Mouse (Mus musculus): ENCODE results near the gene Cd24a. TPM values are rescaled to one million over a fixed set of nuclear protein-coding genes. Genes with fewer than 3 reads are reported as not detected.
A peak's percentile ranks its signal among the peaks of the same experiment; 100 is the strongest.

Gene Cd24a
- polyA plus RNA-seq, 1 experiment from 2014 or later: 838 TPM

- ATAC-seq (ENCODE audit: insufficient number of reproducible peaks, low FRiP score, low TSS enrichment, low read depth) (no peak), DNase-seq (ENCODE audit: low spot score) (no peak)
- Histone ChIP-seq H3K36me3 (ENCODE audit: control insufficient read depth, insufficient read depth, low read length) (no peaks in the 10 kb centered on the region), H3K4me2 (ENCODE audit: low read depth, severe bottlenecking) (no peak overlapping the region), H3K9me3 (ENCODE audit: control insufficient read depth, low read length) (no peaks in the 10 kb centered on the region; the same call in 1 of the 2 replicates), H3K4me1 (ENCODE audit: control insufficient read depth, insufficient read depth, low read length) (peaks cover 28% of the 10 kb centered on the region), H3K27ac (replicated peaks; ENCODE audit: low read depth, low read length) (peak overlapping the region; percentile 66), H3K9ac (ENCODE audit: low read length) (no peak overlapping the region), H3K4me3 (ENCODE audit: low read depth, low read length) (no peak overlapping the region), H3K27me3 (ENCODE audit: control insufficient read depth, insufficient read depth, low read length) (no peaks in the 10 kb centered on the region)
- 90% methylated on average over 8 of the region's 8 CpGs for WGBS
Observed at GRCm38 (mm10) chr10:43623510-43623909, 45.4 kb downstream of the Cd24a start.

GRCm38 (mm10) chr10:43624362-43624761 lies 46.3 kb downstream of the Cd24a start:
- H3K4me1 ChIP-seq (ENCODE audit: control insufficient read depth, insufficient read depth, low read length): peaks cover 28% of the 10 kb centered on the region
- DNase-seq (ENCODE audit: low spot score) (peak; percentile 53), ATAC-seq (ENCODE audit: insufficient number of reproducible peaks, low FRiP score, low TSS enrichment, low read depth) (peak; percentile 76)
- WGBS: 25% methylated on average over 5 of the region's 5 CpGs
- H3K4me3 ChIP-seq (ENCODE audit: low read depth, low read length): no peak overlapping the region
- H3K9me3 ChIP-seq (ENCODE audit: control insufficient read depth, low read length): no peaks in the 10 kb centered on the region; the same call in 1 of the 2 replicates
- no peak overlapping the region for H3K4me2 ChIP-seq (ENCODE audit: low read depth, severe bottlenecking)
- H3K27ac ChIP-seq (replicated peaks; ENCODE audit: low read depth, low read length): peak overlapping the region; percentile 66
- H3K27me3 ChIP-seq (ENCODE audit: control insufficient read depth, insufficient read depth, low read length): no peaks in the 10 kb centered on the region
- no peaks in the 10 kb centered on the region for H3K36me3 ChIP-seq (ENCODE audit: control insufficient read depth, insufficient read depth, low read length)
- no peak overlapping the region for H3K9ac ChIP-seq (ENCODE audit: low read length)

GRCm38 (mm10) chr10:43624791-43625398 lies 46.8 kb downstream of the Cd24a start:
- WGBS: 26% methylated on average over 2 of the region's 2 CpGs
- Histone ChIP-seq H3K27me3 (ENCODE audit: control insufficient read depth, insufficient read depth, low read length) (no peaks in the 10 kb centered on the region), H3K36me3 (ENCODE audit: control insufficient read depth, insufficient read depth, low read length) (no peaks in the 10 kb centered on the region), H3K4me1 (ENCODE audit: control insufficient read depth, insufficient read depth, low read length) (peaks cover 28% of the 10 kb centered on the region), H3K4me2 (ENCODE audit: low read depth, severe bottlenecking) (no peak overlapping the region), H3K4me3 (ENCODE audit: low read depth, low read length) (no peak overlapping the region), H3K9ac (ENCODE audit: low read length) (no peak overlapping the region), H3K27ac (replicated peaks; ENCODE audit: low read depth, low read length) (peak overlapping the region; percentile 66), H3K9me3 (ENCODE audit: control insufficient read depth, low read length) (no peaks in the 10 kb centered on the region; the same call in 1 of the 2 replicates)
- DNase-seq (ENCODE audit: low spot score) (peak; percentile 52), ATAC-seq (ENCODE audit: insufficient number of reproducible peaks, low FRiP score, low TSS enrichment, low read depth) (peak; percentile 52)

GRCm38 (mm10) chr10:43625578-43625977 lies 47.5 kb downstream of the Cd24a start:
- Histone ChIP-seq H3K9me3 (ENCODE audit: control insufficient read depth, low read length) (no peaks in the 10 kb centered on the region; the same call in 1 of the 2 replicates), H3K4me3 (ENCODE audit: low read depth, low read length) (no peak overlapping the region), H3K27ac (replicated peaks; ENCODE audit: low read depth, low read length) (peak overlapping the region; percentile 56; the same call in 1 of the 2 replicates), H3K36me3 (ENCODE audit: control insufficient read depth, insufficient read depth, low read length) (no peaks in the 10 kb centered on the region), H3K9ac (ENCODE audit: low read length) (no peak overlapping the region), H3K27me3 (ENCODE audit: control insufficient read depth, insufficient read depth, low read length) (no peaks in the 10 kb centered on the region), H3K4me1 (ENCODE audit: control insufficient read depth, insufficient read depth, low read length) (peaks cover 28% of the 10 kb centered on the region), H3K4me2 (ENCODE audit: low read depth, severe bottlenecking) (no peak overlapping the region)
- 71% methylated on average over 2 of the region's 2 CpGs for whole genome bisulfite sequencing
- no peak for DNase-seq (ENCODE audit: low spot score)
- ATAC-seq (ENCODE audit: insufficient number of reproducible peaks, low FRiP score, low TSS enrichment, low read depth): no peak

- no peak overlapping the region for H3K4me3 ChIP-seq (ENCODE audit: low read depth, low read length)
- 82% methylated on average over 5 of the region's 5 CpGs for WGBS
Observed at GRCm38 (mm10) chr10:43629216-43629615, 51.1 kb downstream of the Cd24a start.

GRCm38 (mm10) chr10:43629857-43630256 lies 51.8 kb downstream of the Cd24a start:
- no peak overlapping the region for H3K27ac ChIP-seq (replicated peaks; ENCODE audit: low read depth, low read length)
- DNase-seq (ENCODE audit: low spot score): no peak
- H3K9me3 ChIP-seq (ENCODE audit: control insufficient read depth, low read length): no peaks in the 10 kb centered on the region; the same call in 1 of the 2 replicates
- no peaks in the 10 kb centered on the region for H3K27me3 ChIP-seq (ENCODE audit: control insufficient read depth, insufficient read depth, low read length)
- H3K36me3 ChIP-seq (ENCODE audit: control insufficient read depth, insufficient read depth, low read length): no peaks in the 10 kb centered on the region
- peaks cover 16% of the 10 kb centered on the region for H3K4me1 ChIP-seq (ENCODE audit: control insufficient read depth, insufficient read depth, low read length)
- no peak for ATAC-seq (ENCODE audit: insufficient number of reproducible peaks, low FRiP score, low TSS enrichment, low read depth)
- H3K4me2 ChIP-seq (ENCODE audit: low read depth, severe bottlenecking): no peak overlapping the region
- H3K4me3 ChIP-seq (ENCODE audit: low read depth, low read length): no peak overlapping the region
- H3K9ac ChIP-seq (ENCODE audit: low read length): no peak overlapping the region

More at GRCm38 (mm10) chr10:43629216-43629615, 51.1 kb downstream of the Cd24a start:
- no peaks in the 10 kb centered on the region for H3K36me3 ChIP-seq (ENCODE audit: control insufficient read depth, insufficient read depth, low read length)
- H3K9ac ChIP-seq (ENCODE audit: low read length): no peak overlapping the region
- DNase-seq (ENCODE audit: low spot score) (no peak), ATAC-seq (ENCODE audit: insufficient number of reproducible peaks, low FRiP score, low TSS enrichment, low read depth) (no peak)
- H3K4me1 ChIP-seq (ENCODE audit: control insufficient read depth, insufficient read depth, low read length): peaks cover 19% of the 10 kb centered on the region
- no peak overlapping the region for H3K4me2 ChIP-seq (ENCODE audit: low read depth, severe bottlenecking)
- no peaks in the 10 kb centered on the region for H3K27me3 ChIP-seq (ENCODE audit: control insufficient read depth, insufficient read depth, low read length)
- H3K9me3 ChIP-seq (ENCODE audit: control insufficient read depth, low read length): no peaks in the 10 kb centered on the region; the same call in 1 of the 2 replicates
- no peak overlapping the region for H3K27ac ChIP-seq (replicated peaks; ENCODE audit: low read depth, low read length)

GRCm38 (mm10) chr10:43630634-43631033 lies 52.5 kb downstream of the Cd24a start:
- H3K9me3 ChIP-seq (ENCODE audit: control insufficient read depth, low read length): no peaks in the 10 kb centered on the region; the same call in 1 of the 2 replicates
- no peaks in the 10 kb centered on the region for H3K27me3 ChIP-seq (ENCODE audit: control insufficient read depth, insufficient read depth, low read length)
- DNase-seq (ENCODE audit: low spot score) (no peak), ATAC-seq (ENCODE audit: insufficient number of reproducible peaks, low FRiP score, low TSS enrichment, low read depth) (no peak)
- H3K4me1 ChIP-seq (ENCODE audit: control insufficient read depth, insufficient read depth, low read length): peaks cover 9% of the 10 kb centered on the region
- no peaks in the 10 kb centered on the region for H3K36me3 ChIP-seq (ENCODE audit: control insufficient read depth, insufficient read depth, low read length)
- 79% methylated on average over 4 of the region's 4 CpGs for WGBS
- no peak overlapping the region for H3K4me3 ChIP-seq (ENCODE audit: low read depth, low read length)
- H3K9ac ChIP-seq (ENCODE audit: low read length): no peak overlapping the region
- H3K4me2 ChIP-seq (ENCODE audit: low read depth, severe bottlenecking): no peak overlapping the region
- H3K27ac ChIP-seq (replicated peaks; ENCODE audit: low read depth, low read length): no peak overlapping the region

GRCm38 (mm10) chr10:43631049-43631448 lies 53.0 kb downstream of the Cd24a start:
- H3K27me3 ChIP-seq (ENCODE audit: control insufficient read depth, insufficient read depth, low read length): no peaks in the 10 kb centered on the region
- no peak overlapping the region for H3K4me3 ChIP-seq (ENCODE audit: low read depth, low read length)
- H3K36me3 ChIP-seq (ENCODE audit: control insufficient read depth, insufficient read depth, low read length): no peaks in the 10 kb centered on the region
- no peak overlapping the region for H3K9ac ChIP-seq (ENCODE audit: low read length)
- no peak overlapping the region for H3K4me2 ChIP-seq (ENCODE audit: low read depth, severe bottlenecking)
- DNase-seq (ENCODE audit: low spot score) (no peak), ATAC-seq (ENCODE audit: insufficient number of reproducible peaks, low FRiP score, low TSS enrichment, low read depth) (no peak)
- no peak overlapping the region for H3K27ac ChIP-seq (replicated peaks; ENCODE audit: low read depth, low read length)
- peaks cover 5% of the 10 kb centered on the region; the same call in 1 of the 2 replicates for H3K4me1 ChIP-seq (ENCODE audit: control insufficient read depth, insufficient read depth, low read length)
- no peaks in the 10 kb centered on the region; the same call in 1 of the 2 replicates for H3K9me3 ChIP-seq (ENCODE audit: control insufficient read depth, low read length)
